Mouse (Mus musculus): ENCODE measurements around the gene Hspa4. TPM values are rescaled to one million over a fixed set of nuclear protein-coding genes. Genes with fewer than 3 reads are reported as not detected.
"Not testable (repeated sequence)": the region's sequence is repeated elsewhere in the genome, so short reads cannot be mapped to it uniquely, and the experiment has no call there.

Gene Hspa4
- polyA plus RNA-seq (2016; fragmentation: Nextera tagmentation; extraction: Ambion mirVana) = 143 and 154 TPM in 2 replicates

- Histone ChIP-seq H3K4me3 (peak within 1 kb of the TSS; percentile 100), H3K9me3 (replicated peaks) (no peaks in the 10 kb centered on the region), H3K4me1 (peaks cover 23% of the 10 kb centered on the region), H3K36me3 (peaks cover 29% of the 10 kb centered on the region), H3K27ac (peak within 1 kb of the TSS; percentile 94), H3K27me3 (ENCODE audit: low read depth, poor library complexity, severe bottlenecking) (no peaks in the 10 kb centered on the region)
- DNase-seq (ENCODE audit: low spot score) = peak; percentile 98
- 1% methylated on average over 58 of the region's 58 CpGs for WGBS
These were observed at the start of gene Hspa4 for GRCm38 (mm10) chr11:53300330-53301166. Gene Hspa4, minus strand, starts transcription at chr11:53300457.

GRCm38 (mm10) chr11:53345738-53346137, 45.5 kb upstream of the Hspa4 start:
- no peak overlapping the region for H3K27ac ChIP-seq
- no peak overlapping the region for H3K4me3 ChIP-seq
- H3K27me3 ChIP-seq (ENCODE audit: low read depth, poor library complexity, severe bottlenecking) = no peaks in the 10 kb centered on the region
- DNase-seq (ENCODE audit: low spot score) = no peak
- no peaks in the 10 kb centered on the region for H3K36me3 ChIP-seq
- 20% methylated on average over 2 of the region's 2 CpGs for WGBS
- no peaks in the 10 kb centered on the region for H3K9me3 ChIP-seq (replicated peaks)
- peaks cover 10% of the 10 kb centered on the region; the same call in 1 of the 2 replicates for H3K4me1 ChIP-seq

GRCm38 (mm10) chr11:53345328-53345727, 45.1 kb upstream of the Hspa4 start:
- no peaks in the 10 kb centered on the region for H3K9me3 ChIP-seq (replicated peaks)
- no peaks in the 10 kb centered on the region for H3K36me3 ChIP-seq
- H3K27ac ChIP-seq = no peak overlapping the region
- 17% methylated on average over 5 of the region's 5 CpGs for WGBS
- H3K27me3 ChIP-seq (ENCODE audit: low read depth, poor library complexity, severe bottlenecking) = no peaks in the 10 kb centered on the region
- no peak overlapping the region for H3K4me3 ChIP-seq
- peaks cover 10% of the 10 kb centered on the region; the same call in 1 of the 2 replicates for H3K4me1 ChIP-seq
- DNase-seq (ENCODE audit: low spot score) = no peak

- Histone ChIP-seq H3K36me3 (no peaks in the 10 kb centered on the region), H3K27ac (no peak overlapping the region), H3K4me3 (no peak overlapping the region), H3K4me1 (peaks cover 10% of the 10 kb centered on the region; the same call in 1 of the 2 replicates), H3K27me3 (ENCODE audit: low read depth, poor library complexity, severe bottlenecking) (no peaks in the 10 kb centered on the region), H3K9me3 (replicated peaks) (no peaks in the 10 kb centered on the region)
- 72% methylated on average over 5 of the region's 5 CpGs for WGBS
- DNase-seq (ENCODE audit: low spot score) = no peak
These were observed 42.5 kb upstream of the Hspa4 start for GRCm38 (mm10) chr11:53342711-53343110.

- DNase-seq (ENCODE audit: low spot score); H3K4me3 ChIP-seq; H3K27me3 ChIP-seq (ENCODE audit: low read depth, poor library complexity, severe bottlenecking); H3K9me3 ChIP-seq (replicated peaks); H3K27ac ChIP-seq; H3K36me3 ChIP-seq: not testable (repeated sequence)
- H3K4me1 ChIP-seq = peaks cover 10% of the 10 kb centered on the region; the same call in 1 of the 2 replicates
- WGBS = 93% methylated on average over 10 of the region's 10 CpGs
These were observed 40.8 kb upstream of the Hspa4 start for GRCm38 (mm10) chr11:53341019-53341418.

- no peak overlapping the region for H3K27ac ChIP-seq
- 74% methylated on average over 8 of the region's 8 CpGs for WGBS
- DNase-seq (ENCODE audit: low spot score) = no peak
- H3K36me3 ChIP-seq = peaks cover 13% of the 10 kb centered on the region
- H3K4me3 ChIP-seq = no peak overlapping the region
- peaks cover 8% of the 10 kb centered on the region for H3K4me1 ChIP-seq
- H3K9me3 ChIP-seq (replicated peaks) = no peaks in the 10 kb centered on the region
- H3K27me3 ChIP-seq (ENCODE audit: low read depth, poor library complexity, severe bottlenecking) = no peaks in the 10 kb centered on the region
These were observed 37.4 kb upstream of the Hspa4 start for GRCm38 (mm10) chr11:53337684-53338083.

GRCm38 (mm10) chr11:53336924-53337323, 36.7 kb upstream of the Hspa4 start:
- no peaks in the 10 kb centered on the region for H3K27me3 ChIP-seq (ENCODE audit: low read depth, poor library complexity, severe bottlenecking)
- no peak overlapping the region for H3K4me3 ChIP-seq
- DNase-seq (ENCODE audit: low spot score) = no peak
- H3K4me1 ChIP-seq = peaks cover 5% of the 10 kb centered on the region
- no peak overlapping the region for H3K27ac ChIP-seq
- peaks cover 21% of the 10 kb centered on the region for H3K36me3 ChIP-seq
- WGBS = 71% methylated on average over 1 of the region's 1 CpGs
- no peaks in the 10 kb centered on the region for H3K9me3 ChIP-seq (replicated peaks)

GRCm38 (mm10) chr11:53336182-53336571, 35.9 kb upstream of the Hspa4 start:
- H3K4me1 ChIP-seq = peaks cover 5% of the 10 kb centered on the region
- H3K27me3 ChIP-seq (ENCODE audit: low read depth, poor library complexity, severe bottlenecking) = no peaks in the 10 kb centered on the region
- no peak overlapping the region for H3K4me3 ChIP-seq
- DNase-seq (ENCODE audit: low spot score) = no peak
- H3K27ac ChIP-seq = no peak overlapping the region
- peaks cover 29% of the 10 kb centered on the region for H3K36me3 ChIP-seq
- no peaks in the 10 kb centered on the region for H3K9me3 ChIP-seq (replicated peaks)

GRCm38 (mm10) chr11:53335505-53336181, 35.4 kb upstream of the Hspa4 start:
- H3K9me3 ChIP-seq (replicated peaks) = no peaks in the 10 kb centered on the region
- H3K4me3 ChIP-seq = no peak overlapping the region
- no peak overlapping the region for H3K27ac ChIP-seq
- WGBS = 34% methylated on average over 3 of the region's 3 CpGs
- H3K36me3 ChIP-seq = peaks cover 34% of the 10 kb centered on the region
- no peak for DNase-seq (ENCODE audit: low spot score)
- no peaks in the 10 kb centered on the region for H3K27me3 ChIP-seq (ENCODE audit: low read depth, poor library complexity, severe bottlenecking)
- H3K4me1 ChIP-seq = peaks cover 5% of the 10 kb centered on the region

- no peaks in the 10 kb centered on the region for H3K9me3 ChIP-seq (replicated peaks)
- no peak for DNase-seq (ENCODE audit: low spot score)
- no peak overlapping the region for H3K27ac ChIP-seq
- 91% methylated on average over 14 of the region's 14 CpGs for WGBS
- H3K4me3 ChIP-seq = no peak overlapping the region
- no peaks in the 10 kb centered on the region for H3K27me3 ChIP-seq (ENCODE audit: low read depth, poor library complexity, severe bottlenecking)
- peaks cover 5% of the 10 kb centered on the region for H3K4me1 ChIP-seq
- H3K36me3 ChIP-seq = peaks cover 69% of the 10 kb centered on the region
These were observed 31.9 kb upstream of the Hspa4 start for GRCm38 (mm10) chr11:53332076-53332680.

- H3K4me1 ChIP-seq = peaks cover 5% of the 10 kb centered on the region
- H3K4me3 ChIP-seq = no peak overlapping the region
- no peak for DNase-seq (ENCODE audit: low spot score)
- WGBS = 91% methylated on average over 6 of the region's 6 CpGs
- no peaks in the 10 kb centered on the region for H3K9me3 ChIP-seq (replicated peaks)
- H3K27ac ChIP-seq = no peak overlapping the region
- H3K36me3 ChIP-seq = peaks cover 73% of the 10 kb centered on the region
- no peaks in the 10 kb centered on the region for H3K27me3 ChIP-seq (ENCODE audit: low read depth, poor library complexity, severe bottlenecking)
These were observed 30.9 kb upstream of the Hspa4 start for GRCm38 (mm10) chr11:53331121-53331520.

GRCm38 (mm10) chr11:53330325-53330724, 30.1 kb upstream of the Hspa4 start:
- Histone ChIP-seq H3K27me3 (ENCODE audit: low read depth, poor library complexity, severe bottlenecking) (no peaks in the 10 kb centered on the region), H3K9me3 (replicated peaks) (no peaks in the 10 kb centered on the region), H3K4me3 (no peak overlapping the region), H3K4me1 (peaks cover 6% of the 10 kb centered on the region), H3K36me3 (peaks cover 73% of the 10 kb centered on the region), H3K27ac (no peak overlapping the region)
- 90% methylated on average over 7 of the region's 7 CpGs for WGBS
- DNase-seq (ENCODE audit: low spot score) = no peak

GRCm38 (mm10) chr11:53324512-53324968, 24.3 kb upstream of the Hspa4 start, which contains the start of gene Zcchc10:
Gene Zcchc10, plus strand, starts transcription at chr11:53324679.
- Histone ChIP-seq H3K4me1 (peaks cover 10% of the 10 kb centered on the region), H3K4me3 (peak within 1 kb of the TSS; percentile 74), H3K27ac (peak within 1 kb of the TSS; percentile 89), H3K27me3 (ENCODE audit: low read depth, poor library complexity, severe bottlenecking) (no peaks in the 10 kb centered on the region), H3K36me3 (peaks cover 28% of the 10 kb centered on the region), H3K9me3 (replicated peaks) (no peaks in the 10 kb centered on the region)
- WGBS = under 1% methylated on average over 21 of the region's 21 CpGs
- peak; percentile 88 for DNase-seq (ENCODE audit: low spot score)
